Mouse (Mus musculus) heart, embryonic 12.5 days (tissue): Measurements from ENCODE around the gene Tmtc1. TPM values are rescaled to one million over a fixed set of nuclear protein-coding genes. Genes with fewer than 3 reads are reported as not detected.

ENCODE experiments used
- ATAC-seq: fragments of 200-750 bp; cut with Nextera tagmentation; 2 replicates; pipeline ENCODE4 v1.8.0; 2017; ENCODE audit warnings: moderate TSS enrichment, moderate library complexity; ENCODE audit not compliant: insufficient number of reproducible peaks, low FRiP score
- H3K27ac ChIP-seq: fragments of 300-500 bp; sonication (generic); 2 replicates; pipeline ENCODE4 v1.5.1; 2016; ENCODE audit warnings: mild to moderate bottlenecking, moderate library complexity; ENCODE audit not compliant: poor library complexity, severe bottlenecking
- H3K27me3 ChIP-seq: fragments of 300-500 bp; sonication (generic); replicated peaks from 2 replicates; pipeline ENCODE4 v1.6.1; 2016; ENCODE audit warnings: mild to moderate bottlenecking, moderate library complexity
- H3K36me3 ChIP-seq: fragments of 300-500 bp; sonication (generic); 2 replicates; pipeline ENCODE4 v1.6.1; 2016; ENCODE audit warnings: mild to moderate bottlenecking, moderate library complexity
- H3K4me1 ChIP-seq: fragments of 300-500 bp; sonication (generic); replicated peaks from 2 replicates; pipeline ENCODE4 v1.6.1; 2016; ENCODE audit warnings: mild to moderate bottlenecking
- H3K4me2 ChIP-seq: fragments of 300-500 bp; sonication (generic); 2 replicates; pipeline ENCODE4 v1.6.1; 2016; ENCODE audit warnings: mild to moderate bottlenecking, moderate library complexity
- H3K4me3 ChIP-seq: fragments of 300-500 bp; sonication (generic); 2 replicates; pipeline ENCODE4 v1.5.1; 2016; ENCODE audit warnings: mild to moderate bottlenecking
- H3K9ac ChIP-seq: fragments of 300-500 bp; sonication (generic); 2 replicates; pipeline ENCODE4 v1.6.1; 2016; ENCODE audit warnings: mild to moderate bottlenecking, moderate library complexity
- H3K9me3 ChIP-seq: fragments of 300-500 bp; sonication (generic); replicated peaks from 2 replicates; pipeline ENCODE4 v1.6.1; 2016; ENCODE audit warnings: mild to moderate bottlenecking, moderate library complexity
- WGBS: fragments of 180-500 bp; shearing (Covaris S2); methylation state at CpG from one replicate; pipeline ENCODE4 v1.1.7; 2016; 5-methylcytosine and 5-hydroxymethylcytosine counted together
- polyA plus RNA-seq: library from polyadenylated mRNA; unstranded; fragments of >200 nt; fragmentation: Nextera tagmentation; extraction: Ambion mirVana; gene quantifications from 2 replicates; pipeline ENCODE4 v1.2.1, GENCODE M21; 2016

Tmtc1 gene
- polyA plus RNA-seq, 1 experiment from 2014 or later = 3.4 TPM

DNA sequence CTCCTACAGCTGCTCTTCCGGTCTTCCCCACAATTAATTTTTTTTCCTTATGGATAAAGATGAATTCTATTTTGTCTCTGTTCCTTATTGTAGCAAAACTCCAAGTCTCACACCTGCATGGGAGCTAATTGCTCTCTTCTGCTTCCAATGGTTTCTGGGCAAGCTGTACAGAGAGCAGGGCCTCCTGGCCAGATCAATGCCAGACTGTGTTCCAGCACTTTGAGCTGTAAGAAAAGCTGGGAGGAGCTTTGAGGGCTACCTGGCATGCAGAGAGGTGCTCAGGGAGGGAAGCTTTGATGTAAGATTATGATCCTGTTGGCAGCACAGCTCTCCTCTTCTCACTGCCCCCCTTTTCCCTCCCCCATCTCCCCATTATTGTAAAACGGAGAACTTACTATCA, 10.6 kb upstream of the Tmtc1 start:
- ATAC-seq = no peak

DNA sequence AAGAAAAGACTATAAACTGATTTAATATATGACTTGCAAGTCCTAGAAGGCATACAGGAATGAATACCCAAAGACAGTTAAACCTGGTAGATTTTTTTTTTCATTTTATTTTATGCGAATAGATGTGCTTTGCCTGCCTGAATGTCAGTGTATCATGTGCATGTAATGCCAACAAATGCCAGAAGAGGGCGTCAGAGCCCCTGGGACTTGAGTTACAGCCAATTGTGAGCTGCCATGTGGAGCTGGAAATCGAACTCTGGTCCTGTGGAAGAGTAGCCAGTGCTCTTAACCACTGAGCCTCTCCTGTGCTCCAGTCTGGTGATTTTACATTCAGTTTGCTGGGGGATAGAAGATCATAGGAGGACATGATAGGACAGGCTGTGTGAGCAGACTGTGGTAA, 4.0 kb upstream of the Tmtc1 start:
- H3K4me1 ChIP-seq = peaks cover 6% of the 10 kb centered on the region; the same call in 1 of the 2 replicates
- no peak overlapping the region for H3K4me2 ChIP-seq
- no peaks in the 10 kb centered on the region for H3K36me3 ChIP-seq
- ATAC-seq = no peak
- H3K9ac ChIP-seq = no peak overlapping the region
- WGBS = 52% methylated on average over 3 of the region's 3 CpGs
- peaks cover 5% of the 10 kb centered on the region for H3K9me3 ChIP-seq
- no peak overlapping the region for H3K4me3 ChIP-seq
- H3K27me3 ChIP-seq = peaks cover 15% of the 10 kb centered on the region
- H3K27ac ChIP-seq = no peak overlapping the region

More for the DNA sequence above, 10.6 kb upstream of the Tmtc1 start:
- no peak overlapping the region for H3K4me3 ChIP-seq
- no peak overlapping the region for H3K4me2 ChIP-seq
- no peaks in the 10 kb centered on the region for H3K27me3 ChIP-seq
- WGBS = 72% methylated on average over 2 of the region's 2 CpGs
- H3K9ac ChIP-seq = no peak overlapping the region
- H3K36me3 ChIP-seq = no peaks in the 10 kb centered on the region
- H3K4me1 ChIP-seq = no peaks in the 10 kb centered on the region
- no peak overlapping the region for H3K27ac ChIP-seq
- peaks cover 8% of the 10 kb centered on the region for H3K9me3 ChIP-seq

DNA sequence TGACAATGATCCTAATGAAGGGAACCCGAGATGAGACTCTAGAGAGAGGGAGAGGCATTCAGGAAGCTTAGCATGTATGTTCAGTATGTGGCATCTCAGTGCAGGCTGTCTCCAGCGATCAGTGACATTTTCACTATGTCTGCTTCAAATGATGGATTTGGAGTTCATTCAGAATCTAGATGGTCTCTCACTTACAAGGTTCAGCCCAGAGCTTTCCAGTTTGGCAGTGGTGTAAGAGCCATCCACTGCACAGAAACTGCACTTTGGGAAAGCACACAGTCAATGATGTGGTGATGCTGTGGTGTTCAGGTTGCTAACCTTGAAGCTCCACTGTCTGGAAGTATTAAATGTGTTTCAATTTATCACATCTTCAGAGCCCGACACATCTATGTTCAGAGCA, 1.9 kb upstream of the Tmtc1 start:
- H3K4me2 ChIP-seq = no peak overlapping the region
- H3K27me3 ChIP-seq = peaks cover 24% of the 10 kb centered on the region
- H3K9ac ChIP-seq = no peak overlapping the region
- ATAC-seq = no peak
- H3K27ac ChIP-seq = no peak overlapping the region
- peaks cover 15% of the 10 kb centered on the region for H3K4me1 ChIP-seq
- H3K36me3 ChIP-seq = no peaks in the 10 kb centered on the region
- H3K4me3 ChIP-seq = no peak overlapping the region
- 66% methylated on average over 3 of the region's 3 CpGs for WGBS
- H3K9me3 ChIP-seq = peaks cover 5% of the 10 kb centered on the region

DNA sequence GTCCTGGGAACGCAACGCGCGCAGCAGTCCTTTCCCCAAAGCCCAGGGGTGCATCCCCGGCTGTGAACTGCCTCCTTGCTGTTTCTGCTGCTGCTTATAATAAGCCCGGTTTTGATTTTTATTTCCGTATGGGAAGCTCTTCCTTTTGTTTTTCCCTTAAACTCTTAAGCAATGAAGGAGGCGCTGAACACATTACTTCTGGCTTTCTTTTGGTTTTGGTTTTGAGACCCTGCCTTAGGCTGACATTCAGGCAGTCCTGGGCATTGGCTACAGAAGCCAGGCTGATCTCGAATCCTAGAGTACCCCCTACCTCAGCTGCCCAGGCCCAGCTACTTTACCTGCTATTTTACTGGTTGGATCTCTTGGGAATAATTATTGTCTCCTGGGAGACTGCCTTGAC, 607 bp upstream of the Tmtc1 start:
- H3K9ac ChIP-seq = peak overlapping the region; percentile 78
- H3K27me3 ChIP-seq = peaks cover 24% of the 10 kb centered on the region
- 5% methylated on average over 9 of the region's 9 CpGs for WGBS

DNA sequence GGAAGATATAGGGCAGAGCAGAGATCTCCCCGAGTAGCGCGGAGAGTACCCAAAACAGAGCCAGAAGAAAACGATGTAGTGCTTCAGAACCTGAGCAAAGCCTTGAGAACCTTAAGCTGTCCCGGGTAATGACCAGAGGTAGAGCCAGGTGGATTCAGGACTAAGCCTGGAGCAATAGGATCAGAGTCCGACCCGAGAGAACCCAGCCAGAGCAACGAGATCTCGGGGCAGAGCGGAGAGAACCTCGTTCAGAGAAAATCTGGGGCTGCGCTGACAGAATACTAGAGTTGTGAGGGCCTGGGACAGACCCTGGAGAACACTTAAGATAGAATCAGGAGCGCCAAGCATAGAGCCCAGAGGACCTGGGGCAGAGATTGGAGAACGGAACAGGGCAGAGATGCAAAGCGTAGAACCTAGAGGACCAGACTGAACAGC, 881 bp downstream of the Tmtc1 start:
- Histone ChIP-seq H3K4me3 (peak overlapping the region; percentile 69), H3K4me2 (peak overlapping the region; percentile 83), H3K36me3 (no peaks in the 10 kb centered on the region), H3K9ac (peak overlapping the region; percentile 78), H3K27me3 (peaks cover 24% of the 10 kb centered on the region), H3K9me3 (peaks cover 2% of the 10 kb centered on the region), H3K4me1 (peaks cover 23% of the 10 kb centered on the region), H3K27ac (no peak overlapping the region)
- 3% methylated on average over 15 of the region's 15 CpGs for WGBS
- ATAC-seq = no peak

More for the DNA sequence above, 607 bp upstream of the Tmtc1 start:
- ATAC-seq = no peak; the same call in 1 of the 2 replicates
- Histone ChIP-seq H3K36me3 (no peaks in the 10 kb centered on the region), H3K4me1 (peaks cover 15% of the 10 kb centered on the region), H3K4me3 (peak overlapping the region; percentile 69), H3K4me2 (peak overlapping the region; percentile 83), H3K27ac (no peak overlapping the region), H3K9me3 (peaks cover 5% of the 10 kb centered on the region)

DNA sequence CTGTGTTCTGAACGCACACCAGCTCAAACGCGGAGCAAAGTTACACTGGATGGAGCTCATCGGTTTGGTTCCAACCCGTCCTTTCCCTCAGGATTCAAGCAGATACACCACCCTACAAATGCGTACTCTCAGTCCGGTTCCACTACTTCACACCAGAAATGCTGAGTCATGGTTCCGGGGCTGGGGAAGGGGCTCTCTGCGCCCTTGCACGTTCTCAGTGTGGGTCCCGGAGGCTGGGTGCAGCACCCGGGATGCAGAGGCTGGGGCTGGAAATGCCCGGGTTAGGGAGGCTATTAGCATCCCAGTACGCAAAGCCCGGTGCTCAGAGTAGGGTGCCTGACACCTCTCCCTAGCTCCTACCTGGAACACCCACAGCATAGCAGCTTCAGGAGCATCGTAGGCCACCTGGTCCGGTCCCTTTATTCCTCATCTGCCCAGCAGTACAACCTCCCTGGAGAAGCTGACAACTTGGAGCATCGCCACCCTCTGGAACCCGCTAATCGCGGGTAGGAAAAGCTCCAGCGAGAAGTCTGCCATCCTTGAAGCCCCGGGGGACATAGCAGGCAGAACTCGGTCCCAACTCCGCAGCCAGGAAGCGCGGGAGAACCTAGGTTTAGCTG, 1.4 kb downstream of the Tmtc1 start:
- WGBS = 1% methylated on average over 27 of the region's 27 CpGs
- no peak for ATAC-seq
- no peak overlapping the region for H3K27ac ChIP-seq

DNA sequence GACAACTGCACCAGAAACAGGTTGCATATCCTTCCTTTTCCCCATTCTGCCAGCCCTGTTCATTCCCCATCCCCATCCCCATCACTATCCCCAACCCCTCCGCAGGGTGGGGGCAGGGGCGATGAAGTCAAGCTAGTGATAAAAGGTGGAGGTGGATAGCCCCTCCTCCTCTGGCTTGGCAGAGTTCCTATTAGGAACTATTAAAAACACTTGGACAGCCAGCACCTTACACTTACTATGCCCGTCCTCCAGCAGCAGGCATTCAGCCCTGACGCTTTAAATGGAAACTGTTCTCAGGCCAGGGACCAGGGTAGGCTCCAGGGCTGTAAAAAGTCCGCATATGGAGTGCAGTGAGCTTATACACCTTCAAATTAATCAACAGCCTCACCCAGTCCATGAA, 2.3 kb downstream of the Tmtc1 start:
- Histone ChIP-seq H3K9me3 (no peaks in the 10 kb centered on the region), H3K36me3 (no peaks in the 10 kb centered on the region), H3K4me3 (no peak overlapping the region; the same call in 1 of the 2 replicates), H3K4me2 (peak overlapping the region; percentile 83), H3K4me1 (peaks cover 31% of the 10 kb centered on the region), H3K27me3 (peaks cover 23% of the 10 kb centered on the region), H3K9ac (no peak overlapping the region), H3K27ac (no peak overlapping the region)
- WGBS = 8% methylated on average over 5 of the region's 5 CpGs
- no peak for ATAC-seq

More for the DNA sequence above, 1.4 kb downstream of the Tmtc1 start:
- peaks cover 25% of the 10 kb centered on the region for H3K4me1 ChIP-seq
- H3K4me3 ChIP-seq = peak overlapping the region; percentile 69
- H3K27me3 ChIP-seq = peaks cover 24% of the 10 kb centered on the region
- H3K9me3 ChIP-seq = no peaks in the 10 kb centered on the region
- H3K9ac ChIP-seq = peak overlapping the region; percentile 78
- peak overlapping the region; percentile 83 for H3K4me2 ChIP-seq
- no peaks in the 10 kb centered on the region for H3K36me3 ChIP-seq

DNA sequence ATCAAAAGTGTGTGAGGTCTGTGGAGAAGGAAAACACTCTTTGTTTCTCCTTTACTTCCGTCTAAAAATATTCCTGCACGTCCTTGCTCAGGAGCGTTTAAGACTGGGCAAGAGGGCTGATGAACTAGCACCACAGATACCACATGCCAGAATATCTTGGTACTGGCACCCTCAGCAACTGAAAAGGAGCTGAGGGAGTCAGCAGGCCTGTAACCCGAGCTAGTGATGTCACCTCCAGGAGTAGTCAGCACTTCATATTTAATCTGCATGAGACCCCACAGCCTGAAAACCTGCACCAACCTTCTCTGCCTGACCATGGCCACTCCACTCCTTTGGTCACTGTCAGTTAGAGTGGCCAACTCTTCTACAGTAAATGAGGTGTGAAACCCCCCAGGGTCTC, 5.1 kb downstream of the Tmtc1 start:
- Histone ChIP-seq H3K4me2 (no peak overlapping the region), H3K4me1 (peaks cover 35% of the 10 kb centered on the region)

DNA sequence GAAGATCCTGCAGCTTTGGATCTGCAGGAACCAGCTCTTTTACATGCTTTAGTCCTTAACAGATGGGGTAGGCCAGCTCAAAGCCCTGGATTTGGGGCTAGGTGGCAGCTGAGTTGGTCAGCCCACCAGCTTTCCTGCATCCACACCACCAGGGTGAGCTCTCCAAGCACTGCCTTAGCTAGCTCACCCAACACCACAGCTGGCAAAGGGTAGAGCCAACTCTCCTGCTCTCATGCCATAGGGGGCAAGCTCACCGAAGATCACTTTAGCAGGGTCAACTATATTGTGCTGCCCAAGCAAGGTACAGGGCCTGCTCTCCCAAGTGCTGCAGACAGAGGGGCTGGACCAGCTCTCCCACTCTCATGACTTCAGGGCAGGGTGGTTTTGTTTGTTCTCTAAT, 6.6 kb downstream of the Tmtc1 start:
- Histone ChIP-seq H3K4me3 (no peak overlapping the region), H3K9ac (no peak overlapping the region), H3K9me3 (no peaks in the 10 kb centered on the region), H3K27me3 (peaks cover 4% of the 10 kb centered on the region; the same call in 1 of the 2 replicates), H3K36me3 (no peaks in the 10 kb centered on the region), H3K4me2 (no peak overlapping the region), H3K27ac (no peak overlapping the region), H3K4me1 (peaks cover 23% of the 10 kb centered on the region)
- WGBS = 87% methylated on average over 1 of the region's 1 CpGs
- ATAC-seq = no peak; the same call in 1 of the 2 replicates

More for the DNA sequence above, 5.1 kb downstream of the Tmtc1 start:
- Histone ChIP-seq H3K9me3 (no peaks in the 10 kb centered on the region), H3K27ac (no peak overlapping the region), H3K9ac (peak overlapping the region; percentile 54; the same call in 1 of the 2 replicates), H3K27me3 (peaks cover 9% of the 10 kb centered on the region; the same call in 1 of the 2 replicates), H3K4me3 (no peak overlapping the region), H3K36me3 (no peaks in the 10 kb centered on the region)
- ATAC-seq = no peak
- 34% methylated on average over 4 of the region's 4 CpGs for WGBS

DNA sequence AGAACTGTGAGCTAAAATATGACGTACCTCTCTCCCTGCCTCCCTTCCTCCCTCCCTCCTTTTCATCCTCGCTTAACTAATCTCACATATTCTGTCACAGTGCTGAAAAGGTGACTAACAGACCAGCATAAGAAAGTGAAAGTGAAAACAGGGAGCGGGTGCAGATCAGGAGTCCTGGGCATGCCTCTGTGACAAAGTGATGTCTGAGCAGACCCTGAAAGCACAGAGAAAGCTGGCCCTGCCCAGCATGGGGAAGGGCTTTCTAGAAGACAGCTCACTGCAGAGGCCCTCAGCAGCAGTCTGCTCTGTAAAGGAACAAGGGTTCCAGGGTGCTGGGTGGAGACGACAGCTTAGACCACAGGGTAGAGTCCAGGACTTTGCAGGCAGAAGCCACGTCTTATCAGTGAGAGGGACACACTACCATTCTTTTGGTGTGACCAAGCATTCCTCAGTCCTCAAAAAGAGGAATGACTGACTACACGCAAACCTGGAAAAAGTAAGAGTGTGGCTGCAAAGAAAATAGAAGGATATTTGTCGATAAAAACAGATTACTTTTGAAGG, 7.7 kb downstream of the Tmtc1 start:
- Histone ChIP-seq H3K4me2 (no peak overlapping the region), H3K4me1 (peaks cover 20% of the 10 kb centered on the region), H3K27me3 (no peaks in the 10 kb centered on the region; the same call in 1 of the 2 replicates), H3K4me3 (no peak overlapping the region), H3K9me3 (no peaks in the 10 kb centered on the region), H3K9ac (no peak overlapping the region), H3K36me3 (no peaks in the 10 kb centered on the region), H3K27ac (no peak overlapping the region; the same call in 1 of the 2 replicates)
- 62% methylated on average over 7 of the region's 7 CpGs for WGBS
- peak; percentile 29; the same call in 1 of the 2 replicates for ATAC-seq

DNA sequence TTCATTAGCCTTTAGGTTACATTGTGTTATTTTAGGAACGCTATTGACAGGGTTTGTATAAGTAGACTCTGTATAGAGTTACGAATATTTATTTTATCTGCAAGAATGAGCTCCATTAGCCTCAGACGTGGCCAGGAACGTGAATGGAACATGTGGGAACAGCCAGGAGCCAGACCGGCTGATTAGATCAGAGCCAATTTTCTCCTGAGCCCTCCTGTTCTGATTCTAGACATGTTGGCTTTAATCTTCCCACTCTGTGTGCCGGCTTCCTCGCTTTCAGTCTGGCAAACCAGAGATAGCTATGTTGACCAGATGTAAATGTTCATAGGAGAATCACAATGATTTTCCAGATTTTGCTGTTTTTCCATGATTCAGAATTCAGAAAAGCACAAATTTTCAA, 22.6 kb downstream of the Tmtc1 start:
- ATAC-seq = no peak

More for the DNA sequence above, 22.6 kb downstream of the Tmtc1 start:
- Histone ChIP-seq H3K4me1 (0 out of 2 replicates have a peak, but pooled peaks cover 4% of the 10 kb centered on the region), H3K9me3 (no peaks in the 10 kb centered on the region), H3K27me3 (no peaks in the 10 kb centered on the region), H3K36me3 (no peaks in the 10 kb centered on the region; the same call in 1 of the 2 replicates), H3K4me3 (no peak overlapping the region), H3K9ac (no peak overlapping the region), H3K27ac (no peak overlapping the region), H3K4me2 (no peak overlapping the region)
- whole genome bisulfite sequencing = 53% methylated on average over 7 of the region's 7 CpGs
